Mouse (Mus musculus) adrenal gland (tissue): ENCODE results near the gene C2cd3.

Source experiments
- intact Hi-C: fragments of 180-260 bp; cut with DNase I; formaldehyde crosslinking; loops from one replicate; pipeline ENCODE4 v1.15.1; 2025

Gene C2cd3

GRCm38 (mm10) chr7:100496371-100496770 lies 124.3 kb downstream of the C2cd3 start:
- intact Hi-C loops, result no loop called here

- intact Hi-C loops, result no loop called here
Observed at GRCm38 (mm10) chr7:100496791-100497190, 124.8 kb downstream of the C2cd3 start.

DNA sequence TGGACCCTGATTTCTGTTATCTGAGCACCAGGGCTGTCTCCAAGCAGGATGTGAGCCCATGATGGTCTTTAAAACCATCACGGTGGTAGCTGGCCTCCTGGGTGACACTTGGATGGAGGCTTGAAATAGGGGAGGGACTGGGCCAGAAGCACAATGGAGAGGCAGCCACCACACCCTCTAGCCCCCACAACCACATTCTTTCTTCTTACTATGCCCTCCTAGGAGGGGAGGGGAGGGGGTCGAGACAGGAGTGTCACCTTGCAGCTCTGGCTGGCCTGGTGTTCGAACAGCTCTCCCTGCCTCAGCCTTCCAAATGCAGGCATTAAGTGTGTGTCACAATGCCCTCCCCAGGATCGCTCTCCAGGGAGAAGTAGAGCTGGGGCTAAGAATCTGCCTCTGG lies 125.4 kb downstream of the C2cd3 start:
- intact Hi-C loops, result no loop called here

DNA sequence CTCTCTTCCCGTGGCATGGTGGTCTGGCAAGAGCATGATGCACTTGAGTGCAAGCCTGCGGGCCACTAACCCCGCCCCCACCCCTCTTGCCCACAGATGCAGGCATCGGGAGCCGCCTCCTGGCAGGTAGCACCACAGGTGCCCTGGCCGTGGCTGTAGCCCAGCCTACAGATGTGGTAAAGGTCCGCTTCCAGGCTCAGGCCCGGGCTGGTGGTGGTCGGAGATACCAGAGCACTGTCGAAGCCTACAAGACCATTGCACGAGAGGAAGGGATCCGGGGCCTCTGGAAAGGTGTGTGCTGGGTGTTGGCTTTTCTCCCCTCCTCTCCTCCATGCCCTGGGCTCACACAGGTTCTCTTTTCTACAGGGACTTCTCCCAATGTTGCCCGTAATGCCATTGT lies 125.9 kb downstream of the C2cd3 start:
- intact Hi-C loops, result no loop called here

DNA sequence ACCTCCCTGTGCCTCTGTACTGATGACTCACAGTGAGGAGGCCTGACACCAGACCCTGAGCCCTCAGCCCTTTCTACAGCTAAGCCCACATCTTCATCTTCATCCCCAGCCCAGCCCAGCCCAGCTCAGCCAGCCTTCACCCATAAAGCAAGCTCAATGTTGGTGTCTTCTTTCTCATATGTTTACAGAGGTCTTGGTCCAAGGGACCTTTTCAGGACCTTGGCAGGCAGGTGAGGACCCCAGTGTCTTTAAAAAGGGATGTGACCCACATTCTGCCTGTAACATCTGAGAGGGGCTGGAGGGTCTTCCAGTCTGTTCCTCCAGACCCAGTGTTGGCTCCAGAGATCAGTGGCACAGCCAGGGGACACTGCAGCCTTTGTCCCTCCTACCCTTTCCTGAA lies 127.4 kb downstream of the C2cd3 start:
- intact Hi-C loops, result no loop called here

DNA sequence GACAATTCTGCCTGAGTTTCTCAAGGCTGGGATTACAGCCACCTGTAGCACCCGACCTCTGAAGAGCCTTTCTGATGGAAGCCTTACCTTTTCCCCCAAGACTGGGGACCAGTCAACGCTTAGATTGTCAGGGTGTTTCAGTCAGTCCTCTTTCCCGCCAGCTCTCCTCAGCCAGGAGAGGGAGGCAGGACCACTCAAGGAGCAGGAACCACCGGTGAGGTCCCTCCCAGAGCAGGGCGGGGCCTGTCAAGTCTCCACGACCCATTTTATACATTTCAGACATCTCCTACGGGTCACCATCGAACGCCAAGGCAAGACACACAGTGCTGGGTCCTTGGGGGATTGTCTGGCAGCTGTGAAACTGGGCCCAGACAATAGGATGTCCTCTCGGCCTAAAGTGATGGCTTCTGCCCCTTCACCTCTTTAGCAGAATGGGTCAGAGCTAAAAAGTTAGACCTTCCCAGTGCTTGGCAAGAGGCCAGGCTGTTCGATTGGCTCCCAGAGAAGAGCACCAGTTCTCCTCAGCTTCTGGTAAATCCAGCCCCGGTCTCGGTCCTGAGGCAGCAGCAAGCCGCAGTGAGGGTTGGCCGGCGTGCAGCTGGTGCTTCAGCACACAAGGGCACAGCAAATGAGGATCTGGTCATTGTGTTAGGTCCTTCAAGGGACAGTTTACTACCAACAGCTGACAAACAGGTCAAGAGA lies 128.4 kb downstream of the C2cd3 start:
- intact Hi-C loops, result no loop called here

DNA sequence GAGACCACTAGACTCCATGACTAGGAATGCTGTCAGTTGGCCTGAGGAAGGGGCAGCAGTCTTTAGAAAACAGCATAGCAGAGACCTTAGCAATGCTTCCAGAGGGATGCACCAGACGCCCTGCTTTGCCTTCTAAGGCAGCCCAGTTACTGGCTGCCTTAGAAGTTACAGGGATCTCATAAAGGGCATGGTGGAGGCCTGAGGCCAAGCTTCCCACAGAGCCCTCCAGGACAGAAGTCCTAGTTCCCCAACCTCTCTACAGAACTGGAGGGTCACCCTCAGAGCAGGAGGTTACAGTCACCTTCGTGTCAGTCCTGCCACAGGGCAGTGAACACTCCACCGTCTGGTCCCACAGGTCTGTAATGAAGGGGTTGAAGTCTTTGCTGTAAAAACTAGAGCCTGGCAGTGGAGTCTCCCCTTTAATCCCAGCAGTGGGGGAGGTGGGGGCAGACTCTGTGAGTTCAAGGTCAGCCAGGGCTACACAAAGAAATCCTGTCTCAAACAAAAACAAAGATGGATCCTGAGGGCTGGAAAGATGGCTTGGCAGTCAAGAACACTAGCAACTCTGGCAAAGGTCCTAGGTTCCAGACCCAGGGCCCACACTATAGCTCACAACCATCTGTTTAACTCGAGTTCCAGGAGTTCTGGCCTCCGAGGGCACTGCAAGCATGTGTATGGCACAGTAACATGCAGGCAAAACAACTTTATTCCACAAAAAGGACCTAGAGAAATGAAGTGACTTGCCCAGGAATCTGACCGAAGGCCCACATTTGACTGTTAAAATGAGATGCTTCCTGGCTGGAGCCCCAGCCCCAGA lies 129.2 kb downstream of the C2cd3 start:
- intact Hi-C loops, result no loop called here

GRCm38 (mm10) chr7:100501844-100502373 lies 129.9 kb downstream of the C2cd3 start:
- intact Hi-C loops, result no loop called here

- intact Hi-C loops, result no loop called here
Observed at GRCm38 (mm10) chr7:100502374-100502922, 130.4 kb downstream of the C2cd3 start.

GRCm38 (mm10) chr7:100503076-100503475 lies 131.0 kb downstream of the C2cd3 start:
- intact Hi-C loops, result no loop called here

DNA sequence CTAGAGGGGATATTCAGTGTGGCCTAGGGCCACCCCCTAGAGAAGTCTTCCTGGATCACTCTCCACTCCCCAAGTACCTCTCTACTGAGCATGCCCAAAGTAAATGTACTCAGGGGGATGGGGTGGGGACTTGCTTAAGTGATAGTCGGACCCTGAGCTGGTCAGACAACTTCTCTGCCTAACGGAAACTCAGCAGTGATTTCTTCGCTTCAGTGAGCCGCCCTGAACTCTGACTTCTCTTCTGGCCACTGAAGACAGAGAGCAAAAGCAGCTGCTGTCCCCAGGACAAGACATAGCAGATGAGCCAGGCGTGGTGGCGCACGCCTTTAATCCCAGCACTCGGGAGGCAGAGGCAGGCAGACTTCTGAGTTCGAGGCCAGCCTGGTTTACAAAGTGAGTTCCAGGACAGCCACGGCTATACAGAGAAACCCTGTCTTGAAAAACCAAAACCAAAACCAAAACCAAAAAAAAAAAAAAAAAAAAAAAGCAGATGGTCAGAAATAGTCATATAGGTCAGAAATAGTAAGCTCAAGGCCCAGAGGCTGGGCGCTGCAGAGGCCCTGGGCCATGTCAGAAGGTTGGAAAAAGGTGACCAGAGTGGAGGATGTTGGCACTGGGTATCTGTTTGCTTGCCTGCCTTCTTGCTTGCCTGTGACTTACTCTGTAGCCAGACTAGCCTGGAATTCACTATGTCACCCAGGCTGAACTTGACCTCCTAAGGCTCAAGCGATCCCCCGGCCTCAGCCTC lies 132.9 kb downstream of the C2cd3 start:
- intact Hi-C loops, result no loop called here

GRCm38 (mm10) chr7:100506494-100506893 lies 134.5 kb downstream of the C2cd3 start:
- intact Hi-C loops, result no loop called here

DNA sequence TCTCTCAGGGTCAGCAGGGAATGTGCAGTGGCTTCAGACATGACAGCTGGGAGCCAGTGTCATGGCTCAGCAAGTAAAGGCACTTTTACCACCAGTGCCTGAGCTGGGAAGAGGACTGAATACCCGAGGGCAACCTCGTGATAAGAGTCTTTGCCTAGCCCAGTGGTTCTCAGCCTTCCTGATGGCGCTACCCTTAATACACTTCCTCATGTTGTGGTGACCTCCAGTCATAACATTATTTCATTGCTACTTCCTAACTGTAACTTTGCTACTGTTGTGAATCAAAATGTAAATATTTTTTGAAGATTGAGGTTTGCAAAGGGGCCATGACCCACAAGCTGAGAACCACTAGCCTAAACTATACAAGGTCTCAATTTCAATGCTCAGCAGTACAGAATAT lies 136.6 kb downstream of the C2cd3 start:
- intact Hi-C loops, result no loop called here

DNA sequence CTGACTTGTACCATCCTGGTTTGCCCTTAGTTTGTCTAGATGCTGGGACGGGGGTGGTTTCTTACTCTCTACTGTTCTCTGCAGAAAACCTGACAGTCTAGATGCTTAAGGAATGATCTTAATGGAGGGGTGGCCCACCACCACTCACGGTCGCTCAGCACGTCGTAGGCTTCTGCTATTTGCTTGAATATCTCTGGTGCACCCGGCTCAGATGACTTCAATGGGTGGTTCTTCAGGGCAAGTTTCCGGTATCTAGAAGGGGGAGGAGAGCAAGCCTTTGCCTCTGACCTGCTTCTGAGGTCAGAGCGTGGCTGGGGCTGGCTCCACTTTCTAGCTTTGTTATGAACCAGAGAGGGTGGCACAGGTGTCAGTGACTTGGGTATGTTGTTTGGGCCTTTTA lies 139.6 kb downstream of the C2cd3 start:
- intact Hi-C loops, result loop anchor here (5.0 to 10.0 kb wide), 2 partner anchors 61 to 293 kb away; no protein-coding TSS in a partner anchor

DNA sequence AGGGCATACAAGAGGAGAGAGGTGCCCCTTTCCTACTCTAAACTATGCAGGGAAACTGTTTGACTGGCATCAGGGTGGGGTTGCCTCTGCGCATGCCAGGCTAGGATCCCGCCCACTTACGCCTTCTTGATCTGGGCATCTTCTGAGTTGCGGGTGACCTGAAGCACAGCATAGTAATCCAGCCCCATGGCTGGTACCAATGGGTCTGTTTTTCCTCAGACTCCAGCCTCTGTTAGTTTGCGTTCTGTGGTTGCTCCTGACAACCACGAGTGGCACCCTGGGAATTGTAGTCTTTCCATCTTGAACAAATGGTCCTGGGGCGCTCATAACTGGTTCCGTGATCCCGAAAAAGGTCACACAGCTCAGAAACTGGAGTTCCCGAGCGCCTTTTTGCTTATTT lies 142.5 kb downstream of the C2cd3 start, which contains the start of gene Dnajb13:
Gene Dnajb13 (minus strand): TSS at position 388 of the 400 bp plus-strand sequence.
- intact Hi-C loops, result loop anchor here (5.0 to 10.0 kb wide), 2 partner anchors 58 to 290 kb away; no protein-coding TSS in a partner anchor
